Mouse (Mus musculus) heart, postnatal 4 days (tissue): ENCODE measurements at regions not wholly inside any gene's neighbourhood (a gene's known extent, or its start where the extent isn't known, plus 50 kb on each side); places are given as distances from the start of the nearest gene placed in this dataset.

ENCODE experiments used
- DNase-seq: peaks from one replicate; pipeline ENCODE4 v3.0.0; 2021

DNA sequence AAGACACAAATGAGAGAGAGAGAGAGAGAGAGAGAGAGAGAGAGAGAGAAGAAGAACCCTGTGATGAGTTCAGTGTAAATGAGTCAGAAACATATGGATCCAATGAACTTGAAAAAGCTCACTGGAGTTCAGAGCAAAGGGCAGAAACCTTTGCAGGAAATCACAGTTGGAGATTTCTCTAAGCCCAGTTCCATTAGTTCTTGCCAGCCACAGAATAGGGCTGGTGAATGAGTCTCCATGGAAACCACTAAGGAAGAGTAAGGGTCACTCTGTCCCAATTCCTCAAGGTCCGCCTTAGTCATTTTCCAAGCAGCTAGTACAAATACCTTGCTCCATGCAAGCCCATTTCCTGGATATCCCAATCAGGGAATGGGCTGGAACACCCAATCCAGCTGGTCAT is 93.2 kb downstream of the Snx19 start:
- no peak for DNase-seq

DNA sequence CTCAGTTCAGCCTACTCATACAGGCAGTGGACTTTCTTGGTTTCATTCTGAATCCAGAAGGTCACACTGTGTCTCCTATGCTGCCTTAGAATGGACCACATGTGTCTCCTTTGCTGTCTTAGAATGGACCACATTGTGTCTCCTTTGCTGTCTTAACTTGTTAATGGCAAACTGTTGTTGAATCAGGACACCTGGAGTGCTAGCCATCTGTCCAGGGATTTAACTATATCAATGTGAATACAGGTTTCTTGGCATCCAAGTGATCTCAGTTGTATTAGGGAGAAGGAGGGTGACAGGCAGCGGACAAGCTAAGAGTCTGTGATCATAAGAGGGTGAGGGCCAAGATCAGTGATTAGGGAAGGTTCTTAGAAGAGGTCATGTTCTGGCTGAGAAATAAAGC is 92.3 kb downstream of the Snx19 start:
- no peak for DNase-seq
